Mouse (Mus musculus) stomach, postnatal 0 days (tissue): ENCODE data around the gene Zfand3.

ENCODE experiments used
- CTCF ChIP-seq: IDR thresholded peaks from 2 replicates; pipeline ENCODE4 v1.5.1; 2016; ENCODE audit warnings: antibody characterized with exemption, low read depth, mild to moderate bottlenecking, moderate library complexity
- EP300 ChIP-seq: optimal IDR thresholded peaks from 2 replicates; pipeline ENCODE3; 2016; ENCODE audit warnings: antibody characterized with exemption

- no peak for TF ChIP-seq CTCF
- TF ChIP-seq EP300 = no peak
Measured at GRCm38 (mm10) chr17:30188031-30188981, 183.8 kb downstream of the Zfand3 start.
